Mouse (Mus musculus): ENCODE data around the gene Slc39a13. TPM values are rescaled to one million over a fixed set of nuclear protein-coding genes. Genes with fewer than 3 reads are reported as not detected.
"Not testable (repeated sequence)": the region's sequence is repeated elsewhere in the genome, so short reads cannot be mapped to it uniquely, and the experiment has no call there.

Slc39a13 gene
- 10 to 100 TPM; 40.9 to 44.9 TPM for total RNA-seq (2021)
- long read RNA-seq, experiment 1, transcript Slc39a13-203 (10 exons, 1,291 nt): minor isoform, 13 of 57 reads
- long read RNA-seq, experiment 1, transcript Slc39a13-201 (10 exons, 2,469 nt): major isoform, 20 of 57 reads
- long read RNA-seq, experiment 1, partial matches to known transcripts: 6 of 57 reads
- long read RNA-seq, experiment 1, other reads (novel, unspliced or antisense): 18 of 57 reads
- long read RNA-seq, experiment 2, transcript Slc39a13-203 (10 exons, 1,291 nt): minor isoform, 29 of 92 reads
- long read RNA-seq, experiment 2, transcript Slc39a13-201 (10 exons, 2,469 nt): major isoform, 36 of 92 reads
- long read RNA-seq, experiment 2, partial matches to known transcripts: 5 of 92 reads
- long read RNA-seq, experiment 2, other reads (novel, unspliced or antisense): 22 of 92 reads

GRCm38 (mm10) chr2:91070076-91070800, at the start of gene Slc39a13:
Slc39a13 (minus strand) TSS chr2:91070417.
- peak; percentile 97 to 98 for DNase-seq (ENCODE audit: low spot score in 2 of 2)

GRCm38 (mm10) chr2:91119551-91119950, 49.3 kb upstream of the Slc39a13 start:
- no peak for DNase-seq (ENCODE audit: low spot score in 2 of 2)

DNA sequence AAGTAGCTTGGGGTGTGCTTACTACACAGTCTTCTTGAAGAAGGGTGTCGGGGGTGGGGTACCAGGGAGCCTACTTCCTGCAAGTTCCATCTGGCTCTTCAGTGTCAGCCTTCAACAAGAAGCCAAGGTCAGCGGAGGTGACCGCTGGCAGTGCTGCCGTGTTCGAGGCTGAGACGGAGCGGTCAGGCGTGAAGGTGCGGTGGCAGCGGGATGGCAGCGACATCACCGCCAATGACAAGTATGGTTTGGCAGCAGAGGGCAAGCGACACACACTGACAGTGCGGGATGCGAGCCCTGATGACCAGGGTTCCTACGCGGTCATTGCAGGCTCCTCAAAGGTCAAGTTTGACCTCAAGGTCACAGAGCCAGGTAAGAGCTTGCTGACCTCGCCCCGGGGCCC, 48.8 kb upstream of the Slc39a13 start:
- DNase-seq (ENCODE audit: low spot score in 2 of 2): no peak

GRCm38 (mm10) chr2:91118647-91119046, 48.4 kb upstream of the Slc39a13 start:
- no peak for DNase-seq (ENCODE audit: low spot score in 2 of 2)

- no peak for DNase-seq (ENCODE audit: low spot score in 2 of 2)
These were observed 47.5 kb upstream of the Slc39a13 start, which contains the start of gene Mybpc3 for GRCm38 (mm10) chr2:91117585-91118275. Mybpc3 (plus strand) TSS chr2:91118144.

- DNase-seq (ENCODE audit: low spot score in 2 of 2): no peak
These were observed 46.6 kb upstream of the Slc39a13 start for GRCm38 (mm10) chr2:91116842-91117241.

DNA sequence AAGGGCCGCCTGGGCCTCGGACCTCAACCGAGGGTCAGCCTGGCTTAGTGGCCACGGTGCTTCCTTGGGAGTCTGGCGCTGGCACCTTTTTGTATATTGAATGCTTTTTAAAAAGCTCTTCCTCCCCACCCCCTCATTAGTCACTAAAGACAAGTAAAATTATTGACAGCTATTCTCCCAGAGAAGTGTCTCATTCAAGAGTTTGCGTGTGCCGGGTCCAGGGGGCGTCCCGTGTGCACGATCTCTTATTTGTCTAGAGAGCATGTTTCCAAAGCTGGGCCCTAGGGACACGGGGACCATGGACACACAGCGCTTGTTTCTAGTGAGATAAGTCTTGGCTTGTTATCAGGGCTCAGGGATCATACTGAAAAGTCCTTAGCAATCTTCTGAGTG, 45.4 kb upstream of the Slc39a13 start:
- no peak for DNase-seq (ENCODE audit: low spot score in 2 of 2)

- peak; percentile 93 to 97 for DNase-seq (ENCODE audit: low spot score in 2 of 2)
These were observed 44.8 kb upstream of the Slc39a13 start for GRCm38 (mm10) chr2:91114781-91115577.

- no peak for DNase-seq (ENCODE audit: low spot score in 2 of 2)
These were observed 43.6 kb upstream of the Slc39a13 start for GRCm38 (mm10) chr2:91113852-91114251.

GRCm38 (mm10) chr2:91113334-91113733, 43.1 kb upstream of the Slc39a13 start:
- no peak for DNase-seq (ENCODE audit: low spot score in 2 of 2)

DNA sequence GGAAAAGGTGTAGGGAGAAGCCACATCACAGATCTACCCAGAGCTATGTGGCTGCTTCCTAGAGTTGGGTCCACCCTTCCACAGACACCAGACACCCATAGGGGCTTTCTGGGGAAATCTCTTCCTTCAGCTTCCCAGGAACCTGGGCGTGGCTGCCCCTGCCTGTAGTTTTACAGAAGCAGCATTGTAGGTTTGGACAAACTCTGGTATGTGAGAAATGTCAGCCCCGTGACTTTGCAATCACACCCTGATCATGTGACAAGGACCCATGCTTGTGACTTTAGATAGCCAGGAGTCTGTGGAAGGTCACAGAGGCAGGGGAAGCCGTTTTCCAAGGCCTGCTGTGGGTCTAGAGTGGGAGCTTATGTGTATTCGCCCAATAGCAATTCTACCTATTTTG, 42.3 kb upstream of the Slc39a13 start:
- DNase-seq (ENCODE audit: low spot score in 2 of 2): no peak

DNA sequence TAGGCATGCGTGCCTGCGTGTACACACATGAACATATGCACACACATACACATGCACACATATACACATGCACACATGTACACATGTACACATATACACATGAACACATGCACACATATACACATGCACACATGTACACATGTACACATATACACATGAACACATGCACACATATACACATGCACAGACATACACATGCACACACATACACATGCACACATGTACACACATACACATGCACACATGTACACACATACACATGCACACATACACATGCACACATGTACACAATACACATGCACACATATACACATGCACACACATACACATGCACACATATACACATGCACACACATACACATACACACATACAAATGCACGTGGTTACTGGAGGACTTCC, 41.6 kb upstream of the Slc39a13 start:
- not testable (repeated sequence) for DNase-seq (ENCODE audit: low spot score in 2 of 2)

GRCm38 (mm10) chr2:91110429-91110828, 40.2 kb upstream of the Slc39a13 start:
- DNase-seq (ENCODE audit: low spot score in 2 of 2): no peak

DNA sequence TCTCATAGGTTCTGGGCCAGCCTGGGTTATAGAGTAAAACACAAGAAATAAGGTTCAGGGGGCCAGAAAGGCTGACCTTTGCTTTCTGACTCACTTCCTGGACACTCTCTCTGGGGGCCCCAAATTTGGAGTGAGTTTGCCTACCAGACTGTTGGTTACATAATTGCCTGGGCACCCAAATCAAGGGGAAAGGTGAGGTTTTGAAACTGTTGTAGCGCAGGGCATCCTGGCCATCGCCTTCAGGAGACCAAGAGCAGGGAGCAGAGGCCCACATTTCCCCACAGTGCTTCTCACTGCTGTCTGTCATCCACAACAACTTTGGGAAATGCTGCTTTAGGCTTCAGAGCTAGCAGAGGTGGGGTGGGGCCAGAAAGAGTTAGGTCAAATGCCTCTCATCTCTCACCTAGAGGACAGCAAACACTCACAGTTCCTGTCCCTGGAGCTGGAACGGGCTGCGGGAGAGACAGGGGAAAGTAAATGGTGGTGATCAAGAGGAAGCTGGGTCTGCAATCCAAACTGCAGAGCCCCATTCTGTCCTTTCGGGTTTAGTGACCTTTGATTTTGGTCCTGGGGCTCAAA, 39.7 kb upstream of the Slc39a13 start:
- no peak for DNase-seq (ENCODE audit: low spot score in 2 of 2)

- DNase-seq (ENCODE audit: low spot score in 2 of 2): no peak
These were observed 39.0 kb upstream of the Slc39a13 start for GRCm38 (mm10) chr2:91109241-91109640.

DNA sequence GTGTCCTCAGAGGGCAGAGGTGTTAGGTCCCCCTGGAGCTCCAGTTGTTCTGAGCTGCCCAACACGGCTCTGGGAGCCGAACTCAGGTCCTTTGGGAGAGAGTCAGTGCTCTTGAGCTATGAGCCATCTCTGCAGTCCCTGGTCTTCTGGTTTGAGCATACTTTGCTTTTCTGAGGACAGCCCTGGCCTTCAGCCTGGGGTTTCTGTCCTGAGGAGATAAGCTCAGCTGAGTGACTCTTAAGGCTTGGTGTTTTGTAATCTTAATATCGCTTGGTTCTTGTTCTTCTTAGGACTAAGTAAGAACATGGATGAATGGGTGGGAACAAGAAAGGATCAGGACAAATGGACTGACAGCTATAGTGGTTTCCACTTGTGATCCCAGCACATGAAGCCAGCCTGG, 37.9 kb upstream of the Slc39a13 start:
- no peak for DNase-seq (ENCODE audit: low spot score in 2 of 2)

DNA sequence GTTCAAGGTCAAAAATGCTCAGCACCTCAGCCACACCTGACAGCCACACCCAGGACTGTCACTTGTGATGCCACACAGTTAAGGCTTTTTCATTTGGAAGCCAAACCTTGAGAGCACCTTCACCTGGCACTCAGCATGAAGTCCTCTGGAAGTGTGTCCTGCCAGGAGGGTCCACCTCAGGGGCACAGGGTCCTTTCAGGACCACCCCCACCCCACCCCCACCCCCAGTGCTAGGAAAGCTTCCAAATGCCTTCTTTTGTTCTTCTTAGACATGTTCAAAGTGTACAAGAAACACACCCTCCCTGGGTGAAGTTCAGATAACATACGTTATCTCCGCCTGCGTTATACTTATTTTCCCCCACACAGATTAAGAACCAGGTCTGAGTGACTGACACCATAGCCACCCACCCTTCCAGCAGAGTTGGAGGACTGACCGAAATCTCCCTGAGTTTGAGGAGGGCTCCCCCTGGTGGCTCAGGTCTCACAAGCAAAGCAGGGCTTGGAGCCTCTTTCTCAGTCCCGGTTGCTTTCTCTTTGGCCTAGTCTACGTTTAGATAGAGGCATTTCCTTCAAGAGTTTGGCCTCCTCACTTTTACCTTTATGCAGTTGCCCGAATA, 31.0 kb upstream of the Slc39a13 start:
- DNase-seq (ENCODE audit: low spot score in 2 of 2): peak; percentile 88 to 93

GRCm38 (mm10) chr2:91098156-91098555, 27.9 kb upstream of the Slc39a13 start:
- DNase-seq (ENCODE audit: low spot score in 2 of 2): no peak

DNA sequence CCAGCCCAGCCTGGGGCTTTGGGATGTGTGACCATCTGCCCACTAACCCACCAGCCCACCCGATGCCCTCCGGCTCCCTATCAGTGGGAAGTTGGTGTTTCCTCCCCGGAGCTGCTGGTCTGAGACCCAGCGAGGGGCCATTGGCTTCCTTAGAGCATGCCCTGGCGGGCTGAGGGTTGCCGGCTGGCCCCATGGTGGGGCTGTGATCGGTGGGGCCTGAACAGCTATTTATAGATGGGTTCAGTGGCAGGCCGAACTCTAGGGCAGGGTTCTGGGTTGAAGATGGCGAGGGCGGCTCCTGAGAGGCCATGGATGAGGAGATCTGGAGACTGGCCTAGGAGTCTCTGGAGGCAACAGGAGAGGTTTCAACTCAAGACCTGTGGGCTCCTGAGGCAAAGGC, 26.8 kb upstream of the Slc39a13 start:
- no peak for DNase-seq (ENCODE audit: low spot score in 2 of 2)

DNA sequence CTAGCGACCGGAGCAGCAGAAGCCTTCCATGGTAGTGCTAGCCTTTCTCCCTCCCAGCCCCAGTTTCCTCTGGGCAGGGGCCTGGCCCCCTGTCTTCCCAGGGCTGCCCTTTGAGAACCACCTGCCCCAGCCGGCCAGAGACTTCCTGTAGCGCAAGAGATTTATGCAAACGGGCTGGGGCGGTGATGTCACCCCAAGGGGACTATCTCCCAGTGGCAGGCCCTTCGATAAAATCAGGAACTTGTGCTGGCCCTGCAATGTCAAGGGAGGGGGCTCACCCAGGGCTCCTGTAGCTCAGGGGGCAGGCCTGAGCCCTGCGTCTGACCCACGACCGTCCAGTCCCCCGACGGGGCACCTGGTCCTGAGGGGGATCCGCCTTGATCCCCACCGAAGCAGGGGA, 26.3 kb upstream of the Slc39a13 start:
- DNase-seq (ENCODE audit: low spot score in 2 of 2): peak in 1 of 2 experiments; percentile 20

Measured in gastrocnemius, postnatal 4 days (tissue).